Mouse (Mus musculus) limb, embryonic 14.5 days (tissue): ENCODE data around the gene Dock3. TPM values are rescaled to one million over a fixed set of nuclear protein-coding genes. Genes with fewer than 3 reads are reported as not detected.
A peak's percentile ranks its signal among the peaks of the same experiment; 100 is the strongest.

ENCODE experiments used
- ATAC-seq: fragments of 200-750 bp; cut with Nextera tagmentation; 2 replicates; pipeline ENCODE4 v1.8.0; 2017; ENCODE audit warnings: low read depth, moderate number of reproducible peaks, moderate TSS enrichment; ENCODE audit not compliant: low FRiP score
- DNase-seq: peaks from one replicate; pipeline ENCODE4 v3.0.0-alpha.2; 2015; ENCODE audit warnings: low spot score
- H3K27ac ChIP-seq: fragments of 300-500 bp; sonication (generic); replicated peaks from 2 replicates; pipeline ENCODE4 v1.5.1; 2014; ENCODE audit warnings: low read depth, mild to moderate bottlenecking, low read length, moderate library complexity, mixed read lengths
- H3K27me3 ChIP-seq: fragments of 300-500 bp; sonication (generic); 2 replicates; pipeline ENCODE4 v1.6.1; 2014; ENCODE audit warnings: low read length, mixed read lengths; ENCODE audit not compliant: control insufficient read depth, insufficient read depth
- H3K36me3 ChIP-seq: fragments of 300-500 bp; sonication (generic); 2 replicates; pipeline ENCODE4 v1.6.1; 2014; ENCODE audit warnings: mild to moderate bottlenecking, low read length, moderate library complexity, mixed read lengths; ENCODE audit not compliant: control insufficient read depth, insufficient read depth
- H3K4me1 ChIP-seq: fragments of 300-500 bp; sonication (generic); 2 replicates; pipeline ENCODE4 v1.6.1; 2014; ENCODE audit warnings: antibody characterized with exemption, low read length, mixed read lengths; ENCODE audit not compliant: control insufficient read depth, insufficient read depth
- H3K4me2 ChIP-seq: fragments of 300-500 bp; sonication (generic); replicated peaks from 2 replicates; pipeline ENCODE4 v1.6.1; 2014; ENCODE audit warnings: low read depth, mild to moderate bottlenecking, low read length, moderate library complexity; ENCODE audit not compliant: severe bottlenecking
- H3K4me3 ChIP-seq: fragments of 300-500 bp; sonication (generic); replicated peaks from 2 replicates; pipeline ENCODE4 v1.5.1; 2014; ENCODE audit warnings: low read length
- H3K9ac ChIP-seq: fragments of 300-500 bp; sonication (generic); 2 replicates; pipeline ENCODE4 v1.6.1; 2014; ENCODE audit warnings: mild to moderate bottlenecking, low read depth, low read length, moderate library complexity; ENCODE audit not compliant: severe bottlenecking
- H3K9me3 ChIP-seq: fragments of 300-500 bp; sonication (generic); 2 replicates; pipeline ENCODE4 v1.6.1; 2016; ENCODE audit warnings: low read length; ENCODE audit not compliant: control insufficient read depth
- POLR2A ChIP-seq: fragments of 200-500 bp; IDR thresholded peaks from 2 replicates; pipeline ENCODE4 v1.8.0; 2012; ENCODE audit warnings: inconsistent platforms, mild to moderate bottlenecking, moderate library complexity, borderline replicate concordance; ENCODE audit not compliant: insufficient read depth, insufficient read length; ENCODE audit errors: extremely low read depth
- WGBS: fragments of 180-500 bp; shearing (Covaris S2); extraction: QIAGEN DNeasy Blood & Tissue Kit; methylation state at CpG from one replicate; pipeline ENCODE4 v1.1.7; 2014; 5-methylcytosine and 5-hydroxymethylcytosine counted together
- polyA plus RNA-seq, 2 experiments: library from polyadenylated mRNA; depleted of rRNA in 1 of 2; stranded (reverse) in 1 of 2; unstranded in 1 of 2; fragments of >200 nt; fragmentation: Nextera tagmentation in 1 of 2; extraction: Ambion mirVana in 1 of 2; gene quantifications; 2 replicates each; pipeline versions ENCODE4 v1.2.1 to v1.2.3; 2012 to 2014

Gene Dock3
- polyA plus RNA-seq (2012; rRNA removed), result 1.0 and 1.3 TPM in 2 replicates
- 0.55 and 1.2 TPM in 2 replicates for polyA plus RNA-seq (2014; fragmentation: Nextera tagmentation; extraction: Ambion mirVana)

DNA sequence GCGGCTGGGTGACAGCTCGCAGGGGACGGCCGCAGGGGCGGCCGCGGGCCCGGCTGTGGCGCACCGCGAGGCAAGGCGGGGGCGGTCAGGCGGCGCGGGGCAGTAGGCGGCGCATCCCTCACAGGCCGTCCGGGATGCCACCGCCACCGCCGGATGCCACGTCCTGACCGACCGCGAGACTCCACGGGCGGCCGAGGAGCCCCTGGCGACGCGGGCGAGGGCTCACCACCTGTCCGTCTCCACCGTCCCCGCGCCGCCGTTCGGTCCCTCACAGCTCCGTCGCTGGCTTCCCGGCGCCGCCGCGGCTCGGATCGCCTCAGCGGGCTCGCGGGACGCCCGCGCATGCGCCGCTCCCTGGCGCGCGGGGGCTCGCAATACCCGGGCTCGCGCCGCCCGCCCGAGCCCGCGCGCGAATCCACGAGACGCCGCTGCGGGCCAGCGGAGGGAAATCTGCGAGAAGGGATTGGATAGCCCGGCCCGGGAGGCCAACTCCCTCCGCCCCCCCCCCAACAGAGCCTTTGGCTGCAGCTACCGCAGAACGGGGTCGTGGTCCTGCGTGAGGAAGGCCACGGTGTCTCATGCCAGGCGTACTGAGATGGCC lies at the start of gene Dock3:
Gene Dock3 (minus strand): TSS at position 371 of the 601 bp plus-strand sequence.
- DNase-seq, result peak; percentile 59
- no peaks in the 10 kb centered on the region for H3K36me3 ChIP-seq
- TF ChIP-seq POLR2A, result no peak
- H3K27me3 ChIP-seq, result peaks cover 76% of the 10 kb centered on the region
- H3K4me3 ChIP-seq, result peak within 1 kb of the TSS; percentile 56
- H3K9ac ChIP-seq, result peak within 1 kb of the TSS; percentile 46
- H3K27ac ChIP-seq, result no peak within 1 kb of the TSS
- no peaks in the 10 kb centered on the region for H3K4me1 ChIP-seq
- H3K4me2 ChIP-seq, result peak within 1 kb of the TSS; percentile 97
- ATAC-seq, result peak; percentile 86
- no peaks in the 10 kb centered on the region for H3K9me3 ChIP-seq
- 2% methylated on average over 38 of the region's 87 CpGs for WGBS

DNA sequence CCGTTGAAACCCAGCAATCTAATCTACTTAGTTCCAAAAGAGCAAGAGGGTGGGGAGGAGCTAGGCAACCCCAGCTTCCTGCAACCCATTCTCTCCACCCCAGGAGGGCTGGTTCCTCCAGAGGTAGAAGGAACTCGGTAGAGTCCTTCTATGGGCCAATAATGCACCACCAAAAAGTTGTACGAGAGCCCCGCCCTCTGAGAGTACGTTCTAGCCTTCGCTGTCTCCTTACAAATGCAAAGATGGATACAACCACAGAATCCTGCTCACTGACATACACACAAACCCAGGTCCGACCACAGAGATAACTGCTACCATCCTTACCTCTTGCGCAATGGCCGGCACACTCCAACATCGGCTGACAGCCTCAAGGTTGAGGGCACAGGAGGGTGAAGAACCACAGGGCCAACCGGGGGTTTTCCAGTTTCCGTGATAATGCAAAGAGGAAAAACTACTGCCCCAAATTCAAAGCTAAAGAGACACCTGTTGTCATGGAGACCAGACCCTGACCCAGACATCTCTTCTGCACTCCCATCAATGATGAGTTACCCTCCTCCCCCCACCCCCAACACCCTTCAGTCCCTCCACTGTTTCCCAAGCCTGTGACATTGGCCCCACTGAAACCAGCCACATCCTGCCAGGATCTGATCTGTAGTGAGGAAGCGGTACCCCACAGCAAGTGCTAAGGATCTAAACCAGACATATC lies 48.8 kb upstream of the Dock3 start:
- H3K27ac ChIP-seq, result no peak overlapping the region
- peak overlapping the region; percentile 15 for H3K4me2 ChIP-seq
- H3K4me3 ChIP-seq, result no peak overlapping the region
- TF ChIP-seq POLR2A, result no peak
- peak overlapping the region; percentile 34; the same call in 1 of the 2 replicates for H3K9ac ChIP-seq
- no peaks in the 10 kb centered on the region for H3K27me3 ChIP-seq
- DNase-seq (no peak), ATAC-seq (peak; percentile 23; the same call in 1 of the 2 replicates)
- peaks cover 14% of the 10 kb centered on the region for H3K4me1 ChIP-seq
- no peaks in the 10 kb centered on the region for H3K9me3 ChIP-seq
- 47% methylated on average over 13 of the region's 13 CpGs for WGBS
- no peaks in the 10 kb centered on the region for H3K36me3 ChIP-seq

DNA sequence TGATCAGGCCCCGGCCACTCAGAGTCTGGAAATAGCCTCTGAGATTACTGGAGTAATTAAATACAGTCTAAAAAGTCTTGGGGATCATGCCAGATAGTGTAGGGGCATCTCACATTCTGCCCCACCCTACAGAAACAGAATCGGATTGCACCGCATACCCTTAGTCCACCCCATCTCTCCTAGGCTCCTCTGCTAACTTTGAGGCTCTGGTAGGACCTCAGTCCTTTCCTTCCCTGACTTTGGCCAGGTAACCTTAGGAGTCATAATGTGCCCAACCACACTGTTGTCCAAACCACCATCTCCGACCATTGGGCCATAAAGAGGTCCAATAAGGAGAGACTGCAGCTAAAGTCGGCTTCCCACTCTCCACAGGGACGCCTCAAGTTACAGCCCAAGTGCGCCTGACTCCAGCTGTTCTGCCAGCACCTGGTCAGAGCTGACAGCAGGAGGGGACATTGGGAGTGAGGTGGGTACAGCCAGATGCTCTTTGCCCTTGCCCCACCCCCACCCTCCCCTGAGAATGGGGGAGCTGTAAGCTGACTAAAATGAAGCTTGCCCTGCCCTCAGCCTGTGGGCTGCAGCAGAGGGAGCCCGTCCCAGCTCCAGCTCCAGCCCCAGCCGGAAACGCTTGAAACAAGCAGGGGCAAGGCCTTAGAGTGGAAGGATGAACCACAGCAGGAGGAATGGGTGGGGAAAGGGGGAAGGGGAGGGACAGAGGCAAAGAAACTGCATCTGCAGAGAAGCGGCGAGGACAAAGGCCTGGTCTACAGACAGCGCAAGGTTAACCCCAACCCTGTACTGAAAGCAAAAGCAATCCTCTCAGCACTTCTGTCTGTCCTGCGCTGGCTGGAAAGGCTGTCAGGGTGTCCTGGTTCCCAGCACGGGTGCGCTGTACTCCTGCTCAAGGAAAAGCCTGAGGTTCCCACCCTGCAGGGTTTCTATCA lies 47.9 kb upstream of the Dock3 start:
- DNase-seq (no peak), ATAC-seq (peak; percentile 80)
- Histone ChIP-seq H3K4me3 (no peak overlapping the region), H3K9ac (peak overlapping the region; percentile 34; the same call in 1 of the 2 replicates), H3K9me3 (no peaks in the 10 kb centered on the region), H3K27me3 (no peaks in the 10 kb centered on the region), H3K36me3 (no peaks in the 10 kb centered on the region), H3K4me2 (peak overlapping the region; percentile 15), H3K4me1 (peaks cover 14% of the 10 kb centered on the region), H3K27ac (no peak overlapping the region; the same call in 1 of the 2 replicates)
- TF ChIP-seq POLR2A, result no peak
- 20% methylated on average over 16 of the region's 16 CpGs for whole genome bisulfite sequencing

DNA sequence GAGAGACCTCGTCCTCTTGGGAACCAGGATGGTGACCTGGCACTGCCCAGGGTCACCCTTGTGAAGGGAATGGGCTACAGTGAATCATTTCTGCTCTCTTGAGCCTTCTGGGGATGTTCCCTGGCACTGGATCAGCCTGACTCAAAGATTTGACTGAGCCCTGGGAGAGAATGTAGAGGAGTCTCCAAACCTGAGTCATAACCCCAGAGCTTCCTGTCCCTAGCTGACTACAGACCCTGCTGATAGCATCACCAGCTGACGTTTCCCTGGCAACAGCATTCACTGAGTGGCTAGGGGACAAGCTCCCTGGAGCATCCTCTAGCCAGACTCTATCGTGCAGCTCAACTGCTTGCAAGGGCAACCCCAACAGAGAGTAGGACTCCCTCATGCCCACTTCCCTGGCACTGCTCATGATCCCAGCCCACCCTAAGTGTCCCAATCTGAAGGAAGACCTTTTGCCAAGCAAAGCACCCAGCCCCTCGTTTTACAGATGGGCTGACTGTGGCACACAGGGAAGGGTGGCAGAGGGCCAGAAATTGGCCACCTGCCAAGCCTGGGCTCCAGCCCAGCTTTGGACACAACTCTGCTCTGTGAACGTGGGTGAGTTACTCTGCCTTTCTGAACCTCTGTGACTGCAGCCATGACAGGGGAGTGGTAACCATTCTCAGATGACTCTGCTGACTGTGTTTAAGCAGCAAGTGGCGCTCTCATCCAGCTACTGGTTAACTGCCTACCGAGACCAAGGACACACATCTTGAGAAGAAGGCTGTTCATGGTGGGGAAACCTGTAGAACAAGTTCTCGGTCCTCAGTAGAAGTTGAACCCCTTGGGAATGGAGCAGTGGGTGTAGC lies 47.0 kb upstream of the Dock3 start:
- H3K4me1 ChIP-seq, result peaks cover 14% of the 10 kb centered on the region
- no peaks in the 10 kb centered on the region for H3K36me3 ChIP-seq
- H3K9ac ChIP-seq, result no peak overlapping the region
- no peaks in the 10 kb centered on the region for H3K9me3 ChIP-seq
- H3K27me3 ChIP-seq, result no peaks in the 10 kb centered on the region
- WGBS, result 56% methylated on average over 8 of the region's 8 CpGs
- peak; percentile 32 for DNase-seq
- H3K4me3 ChIP-seq, result no peak overlapping the region
- ATAC-seq, result no peak
- no peak for TF ChIP-seq POLR2A
- H3K4me2 ChIP-seq, result no peak overlapping the region
- H3K27ac ChIP-seq, result no peak overlapping the region
